Mouse (Mus musculus) MEL (cell line): ENCODE data around the gene Fgfr2. TPM values are rescaled to one million over a fixed set of nuclear protein-coding genes. Genes with fewer than 3 reads are reported as not detected.

ENCODE experiments used
- DNase-seq: peaks from one replicate; pipeline ENCODE4 v3.0.0; 2011; ENCODE audit warnings: low read depth, low spot score
- H3K27ac ChIP-seq: 2 replicates; pipeline ENCODE4 v1.5.1; 2012; ENCODE audit warnings: low read depth, mild to moderate bottlenecking, control low read depth, low read length, moderate library complexity; ENCODE audit not compliant: control insufficient read depth
- H3K27me3 ChIP-seq, 2 experiments: fragments of 150-350 bp in 1 of 2; sonication (generic) in 1 of 2; 2 replicates each; pipeline ENCODE4 v1.6.1; 2012; ENCODE audit warnings: low read length in 2 of 2, mild to moderate bottlenecking in 2 of 2, improper control_type of control experiment in 1 of 2, moderate library complexity in 1 of 2; ENCODE audit not compliant: insufficient read depth in 2 of 2, control insufficient read depth in 1 of 2
- H3K36me3 ChIP-seq, 2 experiments: 2 replicates each; pipeline ENCODE4 v1.6.1; 2012 to 2014; ENCODE audit warnings: low read length in 2 of 2, improper control_type of control experiment in 1 of 2, inconsistent platforms in 1 of 2, mild to moderate bottlenecking in 1 of 2; ENCODE audit not compliant: insufficient read depth in 2 of 2, control insufficient read depth in 1 of 2
- H3K4me1 ChIP-seq, 2 experiments: fragments of 150-350 bp in 1 of 2; sonication (generic) in 1 of 2; 2 replicates each; pipeline ENCODE4 v1.6.1; 2012; ENCODE audit warnings: low read length in 2 of 2, improper control_type of control experiment in 1 of 2, mild to moderate bottlenecking in 1 of 2; ENCODE audit not compliant: insufficient read depth in 2 of 2, control insufficient read depth in 1 of 2
- H3K4me3 ChIP-seq, 2 experiments: fragments of 150-350 bp in 1 of 2; sonication (generic) in 1 of 2; 2 replicates each; pipeline ENCODE4 v1.5.1; 2012; ENCODE audit warnings: low read depth in 2 of 2, low read length in 2 of 2, mild to moderate bottlenecking in 2 of 2, moderate library complexity in 2 of 2, control low read depth in 1 of 2, improper control_type of control experiment in 1 of 2; ENCODE audit not compliant: control insufficient read depth in 1 of 2, insufficient read depth in 1 of 2
- H3K79me2 ChIP-seq: 2 replicates; pipeline ENCODE4 v1.6.1; 2012; ENCODE audit warnings: mild to moderate bottlenecking, low read length, moderate library complexity; ENCODE audit not compliant: control insufficient read depth, poor library complexity, insufficient read depth
- H3K9ac ChIP-seq: 2 replicates; pipeline ENCODE4 v1.6.1; 2012; ENCODE audit warnings: low read depth, mild to moderate bottlenecking, control low read depth, low read length, moderate library complexity; ENCODE audit not compliant: control insufficient read depth, poor library complexity, severe bottlenecking
- H3K9me3 ChIP-seq: fragments of 150-350 bp; sonication (generic); replicated peaks from 2 replicates; pipeline ENCODE4 v1.6.1; 2012; ENCODE audit warnings: mild to moderate bottlenecking, low read length, improper control_type of control experiment, moderate library complexity; ENCODE audit not compliant: insufficient read depth
- BHLHE40 ChIP-seq: IDR thresholded peaks from 2 replicates; pipeline ENCODE4 v1.6.1; 2012; ENCODE audit warnings: low read depth, mild to moderate bottlenecking, inconsistent platforms, low read length, improper control_type of control experiment, borderline replicate concordance
- CHD2 ChIP-seq: IDR thresholded peaks from 2 replicates; pipeline ENCODE4 v1.6.1; 2011; ENCODE audit warnings: low read length, improper control_type of control experiment
- CTCF ChIP-seq, 3 experiments: IDR thresholded peaks in 2 of 3; conservative IDR thresholded peaks in 1 of 3; 2 replicates each; pipeline ENCODE4 v1.5.1; 2011 to 2012; ENCODE audit warnings: low read length in 3 of 3, low read depth in 2 of 3, mild to moderate bottlenecking in 2 of 3, improper control_type of control experiment in 1 of 3, inconsistent platforms in 1 of 3, mixed read lengths in 1 of 3, moderate library complexity in 1 of 3; ENCODE audit not compliant: control insufficient read depth in 1 of 3, insufficient read depth in 1 of 3, poor library complexity in 1 of 3, severe bottlenecking in 1 of 3
- ELF1 ChIP-seq: IDR thresholded peaks from 2 replicates; pipeline ENCODE4 v1.6.1; 2014; ENCODE audit warnings: low read depth, mild to moderate bottlenecking, inconsistent platforms, low read length, improper control_type of control experiment, moderate library complexity
- JUND ChIP-seq: IDR thresholded peaks from 2 replicates; pipeline ENCODE4 v1.6.1; 2011; ENCODE audit warnings: low read depth, mild to moderate bottlenecking, improper control_type of control experiment, low read length
- MAFK ChIP-seq: IDR thresholded peaks from 2 replicates; pipeline ENCODE4 v1.6.1; 2011; ENCODE audit warnings: low read depth, mild to moderate bottlenecking, low read length, improper control_type of control experiment, borderline replicate concordance
- MXI1 ChIP-seq: IDR thresholded peaks from 2 replicates; pipeline ENCODE4 v1.6.1; 2011; ENCODE audit warnings: mild to moderate bottlenecking, low read depth, low read length, improper control_type of control experiment
- MYB ChIP-seq: IDR thresholded peaks from 2 replicates; pipeline ENCODE4 v1.6.1; 2011; ENCODE audit warnings: mild to moderate bottlenecking, low read depth, low read length, improper control_type of control experiment
- NELFE ChIP-seq: IDR thresholded peaks from 2 replicates; pipeline ENCODE4 v1.6.1; 2011; ENCODE audit warnings: low read depth, low read length, improper control_type of control experiment
- NRF1 ChIP-seq: IDR thresholded peaks from 2 replicates; pipeline ENCODE4 v1.6.1; 2014; ENCODE audit warnings: low read depth, mild to moderate bottlenecking, inconsistent platforms, low read length, improper control_type of control experiment, moderate library complexity; ENCODE audit not compliant: poor library complexity, insufficient read depth, severe bottlenecking
- POLR2A ChIP-seq, 2 experiments: IDR thresholded peaks; 2 replicates each; pipeline ENCODE4 v1.6.1; 2011 to 2012; ENCODE audit warnings: low read length in 2 of 2, mild to moderate bottlenecking in 2 of 2, control low read depth in 1 of 2, improper control_type of control experiment in 1 of 2, low read depth in 1 of 2, moderate library complexity in 1 of 2; ENCODE audit not compliant: control insufficient read depth in 1 of 2, insufficient read depth in 1 of 2, poor library complexity in 1 of 2
- POLR2AphosphoS5 ChIP-seq: IDR thresholded peaks from 2 replicates; pipeline ENCODE4 v1.6.1; 2012; ENCODE audit warnings: low read depth, borderline replicate concordance, mild to moderate bottlenecking, inconsistent platforms, low read length, moderate library complexity, mixed read lengths
- RCOR1 ChIP-seq: IDR thresholded peaks from 2 replicates; pipeline ENCODE4 v1.6.1; 2012; ENCODE audit warnings: low read depth, mild to moderate bottlenecking, inconsistent platforms, low read length, improper control_type of control experiment
- SIN3A ChIP-seq: IDR thresholded peaks from 2 replicates; pipeline ENCODE4 v1.6.1; 2012; ENCODE audit warnings: low read length, improper control_type of control experiment, inconsistent platforms
- TBP ChIP-seq: IDR thresholded peaks from 2 replicates; pipeline ENCODE4 v1.8.0; 2011; ENCODE audit warnings: low read depth, low read length, improper control_type of control experiment
- UBTF ChIP-seq: IDR thresholded peaks from 2 replicates; pipeline ENCODE4 v1.6.1; 2012; ENCODE audit warnings: low read depth, mild to moderate bottlenecking, inconsistent platforms, low read length, improper control_type of control experiment, moderate library complexity, borderline replicate concordance; ENCODE audit not compliant: insufficient read depth
- USF2 ChIP-seq, 2 experiments: IDR thresholded peaks; 2 replicates each; pipeline ENCODE4 v1.6.1; 2011 to 2012; ENCODE audit warnings: improper control_type of control experiment in 2 of 2, low read length in 2 of 2, borderline replicate concordance in 1 of 2, inconsistent platforms in 1 of 2, low read depth in 1 of 2, mild to moderate bottlenecking in 1 of 2; ENCODE audit not compliant: insufficient read depth in 1 of 2
- ZC3H11A ChIP-seq: IDR thresholded peaks from 2 replicates; pipeline ENCODE4 v1.6.1; 2012; ENCODE audit warnings: low read depth, mild to moderate bottlenecking, inconsistent platforms, low read length, improper control_type of control experiment
- ZKSCAN1 ChIP-seq: IDR thresholded peaks from 2 replicates; pipeline ENCODE4 v1.6.1; 2012; ENCODE audit warnings: low read depth, mild to moderate bottlenecking, inconsistent platforms, low read length, improper control_type of control experiment, moderate library complexity
- ZNF384 ChIP-seq: IDR thresholded peaks from 2 replicates; pipeline ENCODE4 v1.6.1; 2012; ENCODE audit warnings: low read depth, mild to moderate bottlenecking, inconsistent platforms, low read length, improper control_type of control experiment
- polyA plus RNA-seq, 2 experiments: library from polyadenylated mRNA; stranded (reverse) in 1 of 2; unstranded in 1 of 2; fragments of >175 nt in 1 of 2; fragments of >200 nt in 1 of 2; gene quantifications; 2 replicates each; pipeline versions ENCODE4 v1.2.1 to v1.2.4; 2012; ENCODE audit warnings: low replicate concordance in 2 of 2, low read depth in 1 of 2; ENCODE audit not compliant: insufficient read length in 2 of 2, insufficient read depth in 1 of 2, missing spikeins in 1 of 2
- total RNA-seq: library from RNA; depleted of rRNA; stranded (reverse); fragments of 300-350 nt; gene quantifications from 2 replicates; pipeline ENCODE4 v1.2.3, GENCODE M21; 2012

Fgfr2 gene
- total and polyA plus RNA-seq, 3 experiments = not detected

DNA sequence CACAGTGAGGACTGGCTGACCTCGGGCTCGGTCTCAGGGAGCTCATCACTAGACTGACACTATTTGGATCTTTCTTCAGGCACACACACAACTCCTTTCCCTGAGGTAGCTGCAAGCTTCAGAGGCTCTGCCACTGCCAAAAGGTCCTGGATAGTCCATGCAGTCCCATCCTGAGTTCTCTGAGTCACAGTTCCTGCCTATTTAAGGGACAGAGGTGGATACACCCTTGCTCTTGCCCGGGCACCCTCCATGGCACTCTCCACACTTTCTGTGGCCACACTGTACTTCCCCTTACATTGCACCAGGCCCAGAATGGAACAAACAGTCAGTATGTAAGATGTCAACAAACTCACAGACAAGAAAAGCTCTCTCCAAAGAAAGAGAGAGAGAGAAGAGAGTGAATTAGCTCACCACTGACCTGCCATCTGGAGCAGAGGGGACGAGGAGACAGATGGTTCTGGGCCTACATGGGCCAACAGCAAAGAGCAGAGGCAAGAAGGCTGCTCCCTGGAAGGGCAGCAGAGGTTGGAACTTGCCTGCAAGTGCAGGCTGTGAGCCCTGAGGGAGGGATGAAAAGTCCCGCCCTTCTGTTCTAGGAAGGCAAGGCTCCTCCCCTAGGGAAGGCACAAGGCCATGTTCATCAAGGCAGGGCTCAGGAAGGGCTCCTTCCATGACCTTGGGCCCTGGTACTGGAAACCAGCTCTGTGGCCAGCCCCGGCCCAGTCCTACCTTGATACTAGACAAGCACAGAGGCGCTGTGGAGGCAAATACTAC lies 346.6 kb downstream of the Fgfr2 start:
- H3K9me3 ChIP-seq = no peaks in the 10 kb centered on the region
- H3K27me3 ChIP-seq = no peaks in the 10 kb centered on the region
- H3K4me3 ChIP-seq = no peak overlapping the region
- H3K9ac ChIP-seq = no peak overlapping the region
- peaks cover 8 to 13% of the 10 kb centered on the region in 2 experiments for H3K4me1 ChIP-seq
- H3K79me2 ChIP-seq = no peaks in the 10 kb centered on the region
- no peak for DNase-seq
- no peak overlapping the region for H3K27ac ChIP-seq
- H3K36me3 ChIP-seq = peaks cover 0 to 9% of the 10 kb centered on the region in 2 experiments; a peak in 3 of 4 replicates
- TF ChIP-seq UBTF = no peak
- TF ChIP-seq SIN3A = no peak
- TF ChIP-seq ZC3H11A = no peak
- TF ChIP-seq RCOR1 = no peak
- TF ChIP-seq USF2 (IDR thresholded peaks at IDR 0.05; ENCODE audit: borderline replicate concordance in 1 of 2, insufficient read depth in 1 of 2, low read depth in 1 of 2, low read length in 2 of 2) = no peak
- TF ChIP-seq POLR2A (IDR thresholded peaks at IDR 0.05; ENCODE audit: control insufficient read depth in 1 of 2, insufficient read depth in 1 of 2, low read depth in 1 of 2, low read length in 2 of 2, poor library complexity in 1 of 2) = no peak
- no peak for TF ChIP-seq NELFE
- no peak for TF ChIP-seq ELF1
- no peak for TF ChIP-seq CTCF (IDR thresholded peaks at IDR 0.05 in 2 of 3, conservative IDR thresholded peaks at IDR 0.05 in 1 of 3; ENCODE audit: control insufficient read depth in 1 of 3, insufficient read depth in 1 of 3, low read depth in 2 of 3, low read length in 3 of 3, poor library complexity in 1 of 3, severe bottlenecking in 1 of 3)
- no peak for TF ChIP-seq MYB
- no peak for TF ChIP-seq JUND
- TF ChIP-seq NRF1 = no peak
- TF ChIP-seq MAFK = no peak
- no peak for TF ChIP-seq MXI1
- TF ChIP-seq BHLHE40 = no peak
- TF ChIP-seq ZNF384 = no peak
- TF ChIP-seq TBP = no peak
- no peak for TF ChIP-seq CHD2
- TF ChIP-seq ZKSCAN1 = no peak
- no peak for TF ChIP-seq POLR2AphosphoS5
- TF ChIP-seq, all 39 proteins: peak for 0
